Mouse (Mus musculus) lung, adult 2 months (tissue): ENCODE measurements around the gene Casp7. TPM values are rescaled to one million over a fixed set of nuclear protein-coding genes. Genes with fewer than 3 reads are reported as not detected.

Source experiments
- DNase-seq: peaks from one replicate; pipeline ENCODE4 v3.0.0; 2022
- H3K4me1 ChIP-seq: fragments of 200-500 bp; 2 replicates; pipeline ENCODE4 v1.6.1; 2011; ENCODE audit warnings: low read length; ENCODE audit not compliant: control insufficient read depth, insufficient read depth
- H3K4me3 ChIP-seq: fragments of 200-500 bp; replicated peaks from 2 replicates; pipeline ENCODE3; 2011; ENCODE audit warnings: low read depth, mild to moderate bottlenecking, control low read depth, low read length; ENCODE audit errors: extremely low read depth
- CTCF ChIP-seq: fragments of 200-500 bp; IDR thresholded peaks from 2 replicates; pipeline ENCODE4 v1.5.1; 2011; ENCODE audit warnings: mild to moderate bottlenecking, low read length, control low read depth; ENCODE audit not compliant: insufficient read depth
- POLR2A ChIP-seq: fragments of 200-500 bp; IDR thresholded peaks from 2 replicates; pipeline ENCODE4 v1.6.1; 2011; ENCODE audit warnings: low read depth, mild to moderate bottlenecking, control low read depth, low read length, borderline replicate concordance; ENCODE audit errors: extremely low read depth
- WGBS: fragments of 180-500 bp; shearing (Covaris S2); methylation state at CpG from one replicate; pipeline ENCODE4 v1.1.7; 2018; 5-methylcytosine and 5-hydroxymethylcytosine counted together
- polyA plus RNA-seq: library from polyadenylated mRNA; depleted of rRNA; stranded (reverse); fragments of >200 nt; gene quantifications from 2 replicates; pipeline ENCODE4 v1.2.3, GENCODE M21; 2012

The Casp7 gene
- polyA plus RNA-seq, 1 experiment: 17.3 TPM

GRCm38 (mm10) chr19:56459154-56460050 is 62.5 kb downstream of the Casp7 start:
- WGBS: 85% methylated on average over 10 of the region's 10 CpGs
- no peak for TF ChIP-seq CTCF
- no peak for TF ChIP-seq POLR2A
- no peaks in the 10 kb centered on the region for H3K4me1 ChIP-seq
- no peak overlapping the region for H3K4me3 ChIP-seq
- no peak for DNase-seq

GRCm38 (mm10) chr19:56460241-56460640 is 63.3 kb downstream of the Casp7 start:
- no peak for DNase-seq
- WGBS: 77% methylated on average over 2 of the region's 2 CpGs
- Histone ChIP-seq H3K4me1 (no peaks in the 10 kb centered on the region), H3K4me3 (no peak overlapping the region)
- TF ChIP-seq CTCF (no peak), POLR2A (no peak)

- WGBS: 37% methylated on average over 10 of the region's 10 CpGs
- H3K4me1 ChIP-seq: no peaks in the 10 kb centered on the region
- DNase-seq: no peak
- TF ChIP-seq CTCF (no peak), POLR2A (no peak)
- H3K4me3 ChIP-seq: no peak within 1 kb of the TSS
These were observed 64.7 kb downstream of the Casp7 start, which contains the start of gene Plekhs1 for GRCm38 (mm10) chr19:56461522-56462101. Gene Plekhs1, plus strand, starts transcription at chr19:56461640.

- no peak overlapping the region for H3K4me3 ChIP-seq
- no peak for TF ChIP-seq POLR2A
- TF ChIP-seq CTCF: no peak
- DNase-seq: no peak
- H3K4me1 ChIP-seq: no peaks in the 10 kb centered on the region
- 64% methylated on average over 4 of the region's 4 CpGs for WGBS
These were observed 65.9 kb downstream of the Casp7 start for GRCm38 (mm10) chr19:56462786-56463185.

- WGBS: 84% methylated on average over 8 of the region's 8 CpGs
These were observed 69.6 kb downstream of the Casp7 start for GRCm38 (mm10) chr19:56466486-56466885.

GRCm38 (mm10) chr19:56470286-56471020 is 73.5 kb downstream of the Casp7 start:
- TF ChIP-seq CTCF (no peak), POLR2A (no peak)
- H3K4me1 ChIP-seq: peaks cover 2% of the 10 kb centered on the region; the same call in 1 of the 2 replicates
- WGBS: 88% methylated on average over 14 of the region's 14 CpGs
- no peak for DNase-seq
- H3K4me3 ChIP-seq: no peak overlapping the region

More at GRCm38 (mm10) chr19:56466486-56466885, 69.6 kb downstream of the Casp7 start:
- no peak for DNase-seq
- TF ChIP-seq POLR2A (no peak), CTCF (no peak)
- Histone ChIP-seq H3K4me3 (no peak overlapping the region), H3K4me1 (no peaks in the 10 kb centered on the region)

GRCm38 (mm10) chr19:56471934-56472333 is 75.0 kb downstream of the Casp7 start:
- Histone ChIP-seq H3K4me1 (peaks cover 2% of the 10 kb centered on the region; the same call in 1 of the 2 replicates), H3K4me3 (no peak overlapping the region)
- no peak for TF ChIP-seq POLR2A
- no peak for TF ChIP-seq CTCF
- 79% methylated on average over 10 of the region's 10 CpGs for WGBS
- DNase-seq: no peak

- peaks cover 2% of the 10 kb centered on the region; the same call in 1 of the 2 replicates for H3K4me1 ChIP-seq
- WGBS: 37% methylated on average over 19 of the region's 19 CpGs
- no peak overlapping the region for H3K4me3 ChIP-seq
- no peak for TF ChIP-seq POLR2A
- no peak for TF ChIP-seq CTCF
- DNase-seq: no peak
These were observed 78.1 kb downstream of the Casp7 start for GRCm38 (mm10) chr19:56474869-56475550.

GRCm38 (mm10) chr19:56476546-56476945 is 79.6 kb downstream of the Casp7 start:
- WGBS: 67% methylated on average over 2 of the region's 2 CpGs
- Histone ChIP-seq H3K4me1 (peaks cover 2% of the 10 kb centered on the region; the same call in 1 of the 2 replicates), H3K4me3 (no peak overlapping the region)
- TF ChIP-seq CTCF: no peak
- no peak for TF ChIP-seq POLR2A
- no peak for DNase-seq
